Mouse (Mus musculus) bone marrow, adult 2 months (tissue): ENCODE results near the gene Kctd10. TPM values are rescaled to one million over a fixed set of nuclear protein-coding genes. Genes with fewer than 3 reads are reported as not detected.
A peak's percentile ranks its signal among the peaks of the same experiment; 100 is the strongest.

Experiments used
- H3K27ac ChIP-seq: fragments of 200-500 bp; 2 replicates; pipeline ENCODE4 v1.5.1; 2012; ENCODE audit warnings: low read depth, mild to moderate bottlenecking, control low read depth, inconsistent platforms, low read length; ENCODE audit not compliant: control insufficient read depth, poor library complexity, insufficient read depth
- H3K4me1 ChIP-seq: fragments of 200-500 bp; 2 replicates; pipeline ENCODE4 v1.6.1; 2011; ENCODE audit warnings: low read length; ENCODE audit not compliant: control insufficient read depth, insufficient read depth
- H3K4me3 ChIP-seq: fragments of 200-500 bp; replicated peaks from 2 replicates; pipeline ENCODE3; 2011; ENCODE audit warnings: mild to moderate bottlenecking, low read depth, low read length, control low read depth; ENCODE audit not compliant: control insufficient read depth
- CTCF ChIP-seq: fragments of 200-500 bp; IDR thresholded peaks from 2 replicates; pipeline ENCODE4 v1.5.1; 2011; ENCODE audit warnings: low read length, control low read depth; ENCODE audit not compliant: control insufficient read depth, insufficient read depth
- POLR2A ChIP-seq: fragments of 200-500 bp; IDR thresholded peaks from 2 replicates; pipeline ENCODE4 v1.6.1; 2011; ENCODE audit warnings: low read depth, mild to moderate bottlenecking, control low read depth, low read length, borderline replicate concordance; ENCODE audit not compliant: control insufficient read depth
- WGBS: fragments of 180-500 bp; shearing (Covaris S2); methylation state at CpG from one replicate; pipeline ENCODE4 v1.1.7; 2018; 5-methylcytosine and 5-hydroxymethylcytosine counted together
- polyA plus RNA-seq: library from polyadenylated mRNA; stranded (reverse); fragments of >200 nt; gene quantifications from 2 replicates; pipeline ENCODE4 v1.2.4, GENCODE M21; 2011; ENCODE audit warnings: low replicate concordance; ENCODE audit not compliant: missing spikeins, insufficient read depth, insufficient read length

Gene Kctd10
- polyA plus RNA-seq, 1 experiment: 29.7 TPM

GRCm38 (mm10) chr5:114373581-114373980 is 6.7 kb downstream of the Kctd10 start:
- H3K27ac ChIP-seq: no peak overlapping the region
- WGBS: 88% methylated on average over 9 of the region's 9 CpGs
- TF ChIP-seq CTCF (no peak), POLR2A (no peak)

DNA sequence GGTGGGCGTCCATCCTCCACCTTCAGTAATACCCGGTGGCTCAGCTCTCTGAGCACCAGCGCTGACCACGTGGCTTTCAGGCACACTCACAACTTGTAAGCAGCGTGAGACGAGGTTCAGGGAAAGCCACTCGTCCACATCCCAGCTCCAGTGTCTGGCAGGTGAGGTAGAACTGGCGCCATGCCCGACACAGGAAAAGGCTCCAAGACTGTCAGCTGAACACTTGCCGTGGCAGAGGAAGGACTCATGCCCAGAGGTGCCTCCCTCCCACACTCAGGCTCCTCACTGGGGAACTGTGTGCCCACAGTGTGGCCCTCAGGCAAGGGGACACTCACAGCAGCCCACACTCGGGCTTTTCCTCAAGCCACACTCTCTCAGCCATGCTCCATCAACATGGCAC is 7.1 kb downstream of the Kctd10 start:
- H3K4me1 ChIP-seq: peaks cover 23% of the 10 kb centered on the region
- TF ChIP-seq POLR2A (0 out of 2 replicates have a peak, but pooled peaks have one; percentile 6), CTCF (no peak)
- H3K27ac ChIP-seq: no peak overlapping the region
- 70% methylated on average over 11 of the region's 11 CpGs for WGBS
- H3K4me3 ChIP-seq: no peak overlapping the region

More at GRCm38 (mm10) chr5:114373581-114373980, 6.7 kb downstream of the Kctd10 start:
- peaks cover 23% of the 10 kb centered on the region for H3K4me1 ChIP-seq
- no peak overlapping the region for H3K4me3 ChIP-seq

GRCm38 (mm10) chr5:114372565-114372964 is 7.7 kb downstream of the Kctd10 start:
- no peak overlapping the region for H3K4me3 ChIP-seq
- 86% methylated on average over 11 of the region's 11 CpGs for WGBS
- H3K27ac ChIP-seq: no peak overlapping the region
- H3K4me1 ChIP-seq: peaks cover 23% of the 10 kb centered on the region
- TF ChIP-seq POLR2A: no peak
- no peak for TF ChIP-seq CTCF

DNA sequence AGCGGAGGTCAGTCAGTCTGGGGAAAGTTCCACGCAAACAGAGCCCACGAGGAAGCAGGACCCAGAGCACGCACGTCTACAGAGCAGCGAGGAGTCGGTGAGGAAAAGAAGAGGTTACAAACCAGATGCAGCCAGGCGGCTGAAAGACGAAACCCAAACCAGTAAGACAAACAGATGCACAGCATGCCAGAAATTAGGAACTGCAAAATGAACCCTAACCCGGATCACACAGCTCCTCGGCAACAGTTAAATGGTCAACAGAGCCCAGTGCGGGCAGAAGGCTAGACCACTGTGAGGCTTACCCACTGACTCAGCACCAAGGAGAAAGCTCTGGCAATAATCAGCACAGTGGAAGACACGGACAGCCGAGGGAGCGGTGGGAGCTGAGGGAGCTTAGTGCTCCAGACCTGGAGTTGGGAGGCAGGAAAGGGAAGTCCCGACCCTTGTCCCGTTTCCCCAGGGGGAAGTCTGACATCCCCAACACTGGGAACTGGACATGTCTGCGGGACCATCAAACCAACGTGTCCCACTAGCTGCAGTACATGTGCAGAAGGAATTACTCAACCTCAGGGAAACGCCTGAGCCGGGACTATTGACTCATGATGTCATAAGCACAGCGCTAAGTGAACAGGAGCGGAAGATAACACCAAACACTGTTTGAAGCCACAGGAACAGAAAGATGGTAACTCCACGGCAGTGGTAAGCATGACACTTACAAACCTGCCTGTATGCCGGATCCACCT is 8.4 kb downstream of the Kctd10 start:
- Histone ChIP-seq H3K27ac (no peak overlapping the region), H3K4me3 (no peak overlapping the region), H3K4me1 (peaks cover 21% of the 10 kb centered on the region)
- WGBS: 33% methylated on average over 25 of the region's 25 CpGs
- TF ChIP-seq POLR2A (no peak), CTCF (no peak)

- TF ChIP-seq CTCF (no peak), POLR2A (no peak)
- Histone ChIP-seq H3K4me1 (peaks cover 21% of the 10 kb centered on the region), H3K4me3 (no peak overlapping the region), H3K27ac (no peak overlapping the region)
- 6% methylated on average over 3 of the region's 3 CpGs for WGBS
Measured at GRCm38 (mm10) chr5:114371331-114371730, 9.0 kb downstream of the Kctd10 start.

DNA sequence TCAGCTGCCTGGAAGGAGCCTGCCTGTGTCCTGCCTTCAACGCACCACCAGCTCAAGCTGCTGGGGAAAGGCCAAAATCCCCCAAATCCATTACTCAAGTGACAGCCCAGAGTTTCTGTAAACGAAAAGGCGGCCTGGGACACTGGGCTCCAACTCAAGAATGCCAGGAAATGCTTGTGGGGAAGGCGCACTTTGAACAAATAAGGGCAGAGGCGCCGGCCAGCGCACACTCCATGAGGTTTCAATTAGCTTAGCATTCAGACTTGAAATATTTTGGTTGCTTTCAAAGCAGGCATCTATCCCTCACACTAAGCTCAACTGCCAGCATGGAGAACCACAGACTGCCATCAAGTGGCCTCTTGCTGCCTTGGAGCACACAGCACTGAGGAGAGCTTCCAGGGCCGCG is 9.9 kb downstream of the Kctd10 start:
- TF ChIP-seq CTCF: no peak
- TF ChIP-seq POLR2A: no peak
- no peak overlapping the region for H3K4me3 ChIP-seq
- no peak overlapping the region for H3K27ac ChIP-seq
- H3K4me1 ChIP-seq: peaks cover 19% of the 10 kb centered on the region
- WGBS: 51% methylated on average over 9 of the region's 9 CpGs

DNA sequence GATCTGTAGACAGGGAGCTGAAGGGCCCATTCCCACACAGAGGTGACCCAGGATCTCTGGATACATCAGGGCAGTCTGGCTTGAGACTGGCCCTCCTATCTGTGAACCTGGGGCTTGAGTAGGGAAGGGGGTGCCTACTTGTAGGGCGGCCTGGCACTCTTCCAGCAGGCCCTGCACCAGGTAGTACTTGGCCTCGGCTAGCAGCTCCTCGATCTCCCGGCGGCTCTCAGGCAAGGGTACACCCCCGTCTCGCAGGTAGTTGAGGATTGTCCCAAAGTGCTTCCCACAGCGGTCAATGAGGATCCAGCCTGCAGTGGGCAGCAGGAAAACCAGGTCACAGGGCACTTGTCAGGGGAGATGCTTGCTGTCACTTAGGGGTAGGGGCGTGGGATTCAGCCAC is 10.4 kb downstream of the Kctd10 start:
- TF ChIP-seq POLR2A: no peak
- TF ChIP-seq CTCF: no peak
- 83% methylated on average over 9 of the region's 9 CpGs for WGBS
- peaks cover 16% of the 10 kb centered on the region for H3K4me1 ChIP-seq
- H3K27ac ChIP-seq: no peak overlapping the region
- H3K4me3 ChIP-seq: no peak overlapping the region

DNA sequence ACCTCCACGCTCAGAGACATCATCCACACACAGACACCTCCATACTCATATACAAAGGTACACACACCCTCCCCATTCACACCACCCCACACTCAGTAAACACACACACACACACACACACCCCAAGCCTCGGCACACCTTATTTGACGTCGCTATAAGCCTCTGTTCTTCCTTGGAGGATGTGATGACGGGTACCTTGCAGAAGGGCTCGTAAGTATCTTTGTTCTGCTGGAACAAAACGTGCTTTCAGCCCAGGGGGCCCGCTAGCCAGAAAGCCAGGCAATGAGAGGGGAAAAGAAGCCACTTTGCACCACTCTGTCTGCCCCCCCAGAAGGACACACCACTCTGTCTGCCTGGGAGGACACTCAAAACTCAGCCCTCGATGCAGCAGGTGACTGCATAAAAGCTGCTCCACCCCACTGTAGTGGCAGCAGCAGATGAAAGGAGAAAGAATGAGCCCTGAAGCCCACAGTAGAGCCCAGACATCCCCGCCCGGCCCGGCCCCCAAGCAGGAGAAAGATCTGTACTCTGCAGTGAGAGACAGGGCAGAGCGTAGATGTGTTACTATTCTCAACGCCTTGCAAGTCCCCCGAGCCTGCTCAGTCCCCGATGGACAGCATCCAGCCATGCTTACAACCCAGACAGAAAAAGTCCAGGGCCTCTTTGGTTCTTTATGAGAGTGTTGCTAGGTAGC is 11.4 kb downstream of the Kctd10 start:
- Histone ChIP-seq H3K4me3 (no peak overlapping the region), H3K4me1 (peaks cover 7% of the 10 kb centered on the region), H3K27ac (no peak overlapping the region)
- TF ChIP-seq POLR2A (no peak), CTCF (no peak)
- 86% methylated on average over 16 of the region's 16 CpGs for WGBS
